In genomic region chr4:87221586-87221985, GRCm38 (mm10) we compare ENCODE assay signal across 11 mouse cellular contexts. TPM values are rescaled to one million over a fixed set of nuclear protein-coding genes. Genes with fewer than 3 reads are reported as not detected.
A peak's percentile ranks its signal among the peaks of the same experiment; 100 is the strongest.
DNase-seq lines count a peak whose midpoint lies in the region; ATAC-seq lines count a peak whose summit lies in the region.
"Had no signal": no experiment of that assay in that cellular context is flagged by ENCODE, and none has a peak within 500 bp of the region (broad histone marks: within the 10 kb centered on the region; RNA-seq: fewer than 3 reads in every experiment).

No protein-coding gene starts in this region.

- no peaks in the 10 kb centered on the region for H3K4me1 ChIP-seq in forebrain, embryonic 11.5 days (replicated peaks; ENCODE audit: control insufficient read depth, insufficient read depth, low read length)

- H3K27me3 ChIP-seq in forebrain, embryonic 11.5 days (ENCODE audit: control insufficient read depth, insufficient read depth, low read length), result no peaks in the 10 kb centered on the region

- intact Hi-C loops in left cerebral cortex, postnatal 4 days (cut with DNase I), result no loop called here
- intact Hi-C loops in left cerebral cortex, postnatal 14 days (cut with DNase I), result loop anchor here (10.0 kb wide), 1 partner anchor 187 kb away; no protein-coding TSS in a partner anchor

- no peaks in the 10 kb centered on the region for H3K36me3 ChIP-seq in forebrain, embryonic 11.5 days (ENCODE audit: control insufficient read depth, insufficient read depth, low read length)

- 65% methylated on average over 2 of the region's 2 CpGs for WGBS in forebrain, embryonic 11.5 days

- H3K9ac ChIP-seq in forebrain, embryonic 11.5 days (ENCODE audit: low read length), result no peak overlapping the region

- H3K27ac ChIP-seq in forebrain, embryonic 11.5 days (ENCODE audit: low read depth, low read length), result no peak overlapping the region

- no peak overlapping the region for H3K4me3 ChIP-seq in forebrain, embryonic 11.5 days (ENCODE audit: low read depth, low read length)

- H3K9me3 ChIP-seq in forebrain, embryonic 11.5 days (ENCODE audit: control insufficient read depth, low read length), result no peaks in the 10 kb centered on the region

- DNase-seq in adrenal gland, adult 2 months, result peak; percentile 24
- DNase-seq in adrenal gland, postnatal 25 days, result no peak
- peak; percentile 20 for DNase-seq in left cerebral cortex, postnatal 4 days
- DNase-seq in left cerebral cortex, postnatal 14 days (ENCODE audit: low spot score in 2 of 2), result no peak
- DNase-seq in adrenal gland, postnatal 14 days, result peak; percentile 59
- DNase-seq in kidney, postnatal 4 days, result peak; percentile 38 to 57
- no peak for DNase-seq in frontal cortex, adult 2 months (ENCODE audit: extremely low spot score in 1 of 2, low spot score in 1 of 2)
- no peak for DNase-seq in forebrain, embryonic 11.5 days (ENCODE audit: low spot score)

- H3K4me2 ChIP-seq in forebrain, embryonic 11.5 days (ENCODE audit: low read depth, low read length, severe bottlenecking), result no peak overlapping the region

- ATAC-seq in forebrain, embryonic 11.5 days (replicated peaks; ENCODE audit: low FRiP score), result no peak

RNA-seq across cellular contexts. Expression of gene Slc24a2, which starts 8.7 kb away (rescaled TPM):
- 10 to 100 TPM; 14.8 to 17.8 TPM for total RNA-seq in adrenal gland, adult 2 months (2021)
- polyA plus RNA-seq in adrenal gland, adult 2 months (2012; rRNA removed), result 0.65 and 0.78 TPM in 2 replicates
- total RNA-seq in adrenal gland, postnatal 25 days (2021), result 7.4 and 17.3 TPM in 2 replicates
- total RNA-seq in left cerebral cortex, postnatal 4 days (2021), result 10 to 100 TPM; 30.0 to 32.1 TPM
- total RNA-seq in left cerebral cortex, postnatal 14 days (2021), result 100 to 1,000 TPM; 216 to 220 TPM
- 14.3 and 20.5 TPM in 2 replicates for total RNA-seq in adrenal gland, postnatal 14 days (2021)
- polyA plus RNA-seq in frontal cortex, adult 2 months (2012; rRNA removed), result 54.0 and 59.6 TPM in 2 replicates
- 0.55 and 0.77 TPM in 2 replicates for polyA plus RNA-seq in forebrain, embryonic 11.5 days (2014; fragmentation: Nextera tagmentation; extraction: Ambion mirVana)
- total RNA-seq: megakaryocyte-erythroid progenitor cell, adult 5-6 weeks had no signal
- polyA plus RNA-seq: C2C12; spleen, adult 2 months had no signal

Comparison
In these comparisons a context has a peak if more than half of its experiments do, and no peak if none do; other contexts are left out.
1. DNase-seq: peak in adrenal gland, adult 2 months (single experiment), left cerebral cortex, postnatal 4 days (single experiment), adrenal gland, postnatal 14 days (single experiment) and kidney, postnatal 4 days (2 of 2); none in adrenal gland, postnatal 25 days (single experiment), left cerebral cortex, postnatal 14 days (0 of 2), frontal cortex, adult 2 months (0 of 2) and forebrain, embryonic 11.5 days (single experiment).
2. RNA of gene Slc24a2, which starts 8.7 kb away (total RNA-seq): 216 to 220 TPM in left cerebral cortex, postnatal 14 days; 30.0 to 32.1 TPM in left cerebral cortex, postnatal 4 days, 14.8 to 17.8 TPM in adrenal gland, adult 2 months, 7.4 to 17.3 TPM in adrenal gland, postnatal 25 days and 14.3 to 20.5 TPM in adrenal gland, postnatal 14 days; every median in the first group is over 4 times any median in the second.